Mouse (Mus musculus): ENCODE measurements at regions not wholly inside any gene's neighbourhood (a gene's known extent, or its start where the extent isn't known, plus 50 kb on each side); places are given as distances from the start of the nearest gene placed in this dataset.

DNA sequence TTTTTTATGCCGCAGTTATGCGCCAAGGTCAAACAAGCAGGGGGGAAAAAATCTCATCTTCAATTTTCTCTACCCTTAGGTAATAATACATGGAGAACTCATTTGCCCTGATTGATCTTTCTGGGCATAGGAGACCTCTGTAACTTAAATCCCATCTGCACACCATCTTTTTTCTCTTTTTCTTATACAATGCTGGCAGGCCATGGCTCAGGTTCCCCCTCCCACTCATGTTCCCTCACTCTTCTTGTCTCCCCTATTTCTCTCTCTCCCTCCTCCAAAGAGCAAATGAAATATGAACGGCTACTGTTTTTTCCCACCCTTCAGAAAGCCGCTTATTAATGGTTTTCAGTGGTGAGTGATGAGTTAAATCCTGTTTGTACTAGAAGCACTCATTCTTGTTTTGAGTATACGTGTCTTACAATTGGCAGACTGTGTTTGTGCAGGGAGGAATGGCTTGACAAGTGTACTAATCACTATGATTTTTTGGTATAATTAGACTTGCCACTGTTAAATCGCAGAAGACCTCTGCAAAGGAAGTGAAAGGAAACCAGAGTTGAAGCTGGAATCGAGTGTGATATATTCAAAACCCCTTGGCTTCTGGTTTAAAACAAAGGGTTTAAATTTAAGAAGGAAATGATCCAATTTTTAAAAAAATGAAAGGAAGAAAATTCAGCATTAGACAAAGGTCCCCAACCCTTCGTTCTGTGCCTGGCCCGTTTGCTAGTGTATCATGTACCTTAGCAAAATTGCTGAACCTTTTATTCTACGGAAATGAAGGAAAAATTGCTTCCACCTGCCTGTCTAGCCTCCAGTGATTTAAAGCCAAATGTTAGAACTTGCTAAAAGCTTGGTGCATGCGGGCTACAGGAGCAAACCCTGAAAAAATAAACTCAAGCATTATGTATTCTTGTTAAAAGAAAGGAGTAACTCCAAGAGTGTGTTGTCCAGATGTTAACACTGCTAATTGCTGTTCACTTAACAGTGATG is 336.4 kb downstream of the Phf3 start:
- TF ChIP-seq CTCF (IDR thresholded peaks at IDR 0.05; ENCODE audit: low read depth) (no peak), EP300 (optimal IDR thresholded peaks at IDR 0.05) (no peak)
